Mouse (Mus musculus): ENCODE data around the gene Zfhx3. TPM values are rescaled to one million over a fixed set of nuclear protein-coding genes. Genes with fewer than 3 reads are reported as not detected.
"Not testable (repeated sequence)": the region's sequence is repeated elsewhere in the genome, so short reads cannot be mapped to it uniquely, and the experiment has no call there.

Zfhx3 gene
- 2.0 and 2.5 TPM in 2 replicates for polyA plus RNA-seq (2012; rRNA removed)

DNA sequence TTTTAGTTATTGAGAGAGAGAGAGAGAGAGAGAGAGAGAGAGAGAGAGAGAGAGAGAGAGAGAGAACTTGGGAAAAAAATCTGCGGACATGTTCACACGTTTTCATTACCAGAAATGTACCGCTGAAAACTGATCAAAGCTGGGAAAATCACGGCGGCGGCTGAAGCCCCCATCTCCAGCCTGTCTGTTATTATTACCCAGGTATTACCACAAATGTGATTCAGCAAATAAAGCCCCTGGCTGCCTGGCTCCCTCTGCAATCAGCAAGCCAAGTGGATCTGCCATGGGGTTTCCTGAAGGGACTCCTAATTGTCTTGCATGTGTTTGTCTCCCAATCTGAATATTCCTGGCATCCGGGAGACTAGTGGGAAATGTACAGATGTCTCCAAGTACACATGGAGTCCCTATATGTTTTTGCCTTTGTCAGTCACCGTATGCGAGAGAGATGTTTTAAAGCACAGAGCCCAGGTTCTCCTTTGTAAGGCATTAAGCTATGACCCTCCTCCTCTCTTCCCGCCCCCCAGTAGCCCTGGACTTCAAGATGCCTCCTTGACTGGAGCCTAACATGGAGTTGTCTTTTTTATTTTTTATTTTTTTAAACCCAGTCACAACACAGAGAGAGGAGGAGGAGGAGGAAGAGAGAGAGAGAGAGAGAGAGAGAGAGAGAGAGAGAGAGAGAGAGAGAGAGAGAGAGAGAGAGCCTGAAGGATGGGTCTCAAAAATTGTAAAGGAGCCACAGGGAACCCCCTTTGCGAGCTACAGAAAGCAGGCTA lies at the start of gene Zfhx3:
TSS of gene Zfhx3 (plus strand) at position 723 of the 773 bp plus-strand sequence.
- no peaks in the 10 kb centered on the region for H3K36me3 ChIP-seq (ENCODE audit: control insufficient read depth, insufficient read depth, low read length)
- TF ChIP-seq POLR2A (IDR thresholded peaks at IDR 0.05; ENCODE audit: low read depth, low read length) (no peak), CTCF (conservative IDR thresholded peaks at IDR 0.05; ENCODE audit: insufficient read depth, insufficient read length, low read depth, low read length) (no peak)
- 17% methylated on average over 11 of the region's 11 CpGs for WGBS
- DNase-seq: no peak
- H3K27me3 ChIP-seq (replicated peaks; ENCODE audit: control insufficient read depth, insufficient read depth, low read length): peaks cover 3% of the 10 kb centered on the region; the same call in 1 of the 2 replicates
- H3K4me1 ChIP-seq (ENCODE audit: control insufficient read depth, insufficient read depth, low read length): no peaks in the 10 kb centered on the region
- H3K4me3 ChIP-seq (ENCODE audit: insufficient read depth, low read depth, low read length): no peak within 1 kb of the TSS
- no peak within 1 kb of the TSS for H3K27ac ChIP-seq (ENCODE audit: insufficient read depth, low read depth, low read length)

GRCm38 (mm10) chr8:107918984-107919383 lies 23.5 kb upstream of the Zfhx3 start:
- Histone ChIP-seq H3K36me3 (ENCODE audit: control insufficient read depth, insufficient read depth, low read length) (no peaks in the 10 kb centered on the region), H3K27ac (ENCODE audit: insufficient read depth, low read depth, low read length) (no peak overlapping the region), H3K4me1 (ENCODE audit: control insufficient read depth, insufficient read depth, low read length) (no peaks in the 10 kb centered on the region), H3K4me3 (ENCODE audit: insufficient read depth, low read depth, low read length) (no peak overlapping the region), H3K27me3 (replicated peaks; ENCODE audit: control insufficient read depth, insufficient read depth, low read length) (no peaks in the 10 kb centered on the region)
- WGBS: 82% methylated on average over 12 of the region's 12 CpGs
- TF ChIP-seq CTCF (conservative IDR thresholded peaks at IDR 0.05; ENCODE audit: insufficient read depth, insufficient read length, low read depth, low read length): no peak
- TF ChIP-seq POLR2A (IDR thresholded peaks at IDR 0.05; ENCODE audit: low read depth, low read length): no peak
- no peak for DNase-seq

DNA sequence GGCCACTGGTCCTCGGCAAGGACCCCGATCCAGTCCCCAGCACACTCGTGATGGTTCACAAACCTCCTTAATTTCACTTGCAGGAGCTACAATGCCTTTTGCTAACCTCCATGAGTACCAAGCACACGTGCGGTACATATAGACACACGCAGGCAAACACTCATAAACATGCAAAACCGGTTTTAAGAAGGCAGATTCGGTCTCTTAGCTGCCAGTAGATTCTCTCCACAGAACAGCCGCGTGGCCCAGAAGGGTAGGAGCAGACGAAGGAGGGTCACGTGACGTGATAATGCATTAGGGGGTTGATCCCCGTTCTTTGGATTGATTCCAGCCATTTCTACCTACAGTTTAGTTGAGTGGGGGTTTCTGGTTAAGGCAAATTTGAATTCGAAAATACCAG lies 16.3 kb upstream of the Zfhx3 start:
- DNase-seq: no peak
- H3K27me3 ChIP-seq (replicated peaks; ENCODE audit: control insufficient read depth, insufficient read depth, low read length): no peaks in the 10 kb centered on the region
- H3K4me1 ChIP-seq (ENCODE audit: control insufficient read depth, insufficient read depth, low read length): no peaks in the 10 kb centered on the region
- H3K27ac ChIP-seq (ENCODE audit: insufficient read depth, low read depth, low read length): no peak overlapping the region
- 79% methylated on average over 15 of the region's 15 CpGs for WGBS
- no peak for TF ChIP-seq POLR2A (IDR thresholded peaks at IDR 0.05; ENCODE audit: low read depth, low read length)
- no peak for TF ChIP-seq CTCF (conservative IDR thresholded peaks at IDR 0.05; ENCODE audit: insufficient read depth, insufficient read length, low read depth, low read length)
- no peaks in the 10 kb centered on the region for H3K36me3 ChIP-seq (ENCODE audit: control insufficient read depth, insufficient read depth, low read length)
- no peak overlapping the region for H3K4me3 ChIP-seq (ENCODE audit: insufficient read depth, low read depth, low read length)

DNA sequence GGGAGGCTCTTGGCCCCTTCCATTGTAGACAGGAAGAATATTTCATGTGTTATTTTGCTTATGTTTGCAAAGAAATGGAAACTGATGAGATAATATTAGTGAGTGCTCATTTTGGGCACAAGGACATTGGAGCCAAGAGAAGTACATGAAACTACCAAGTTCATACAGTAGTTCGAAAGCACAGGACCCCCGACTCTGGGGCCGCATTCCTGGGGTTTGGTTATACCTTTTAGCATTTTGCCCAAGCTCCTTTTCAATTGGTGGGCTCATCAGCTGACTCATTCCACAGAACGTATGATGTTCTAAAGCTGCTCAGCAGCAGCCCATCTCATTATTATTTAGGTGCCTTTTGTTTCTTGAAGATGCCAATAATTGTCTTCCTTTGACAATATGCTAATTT lies 5.7 kb upstream of the Zfhx3 start:
- TF ChIP-seq POLR2A (IDR thresholded peaks at IDR 0.05; ENCODE audit: low read depth, low read length) (no peak), CTCF (conservative IDR thresholded peaks at IDR 0.05; ENCODE audit: insufficient read depth, insufficient read length, low read depth, low read length) (no peak)
- Histone ChIP-seq H3K27ac (ENCODE audit: insufficient read depth, low read depth, low read length) (no peak overlapping the region), H3K4me3 (ENCODE audit: insufficient read depth, low read depth, low read length) (no peak overlapping the region), H3K4me1 (ENCODE audit: control insufficient read depth, insufficient read depth, low read length) (no peaks in the 10 kb centered on the region), H3K36me3 (ENCODE audit: control insufficient read depth, insufficient read depth, low read length) (no peaks in the 10 kb centered on the region), H3K27me3 (replicated peaks; ENCODE audit: control insufficient read depth, insufficient read depth, low read length) (no peaks in the 10 kb centered on the region)
- 92% methylated on average over 4 of the region's 4 CpGs for WGBS
- DNase-seq: no peak

DNA sequence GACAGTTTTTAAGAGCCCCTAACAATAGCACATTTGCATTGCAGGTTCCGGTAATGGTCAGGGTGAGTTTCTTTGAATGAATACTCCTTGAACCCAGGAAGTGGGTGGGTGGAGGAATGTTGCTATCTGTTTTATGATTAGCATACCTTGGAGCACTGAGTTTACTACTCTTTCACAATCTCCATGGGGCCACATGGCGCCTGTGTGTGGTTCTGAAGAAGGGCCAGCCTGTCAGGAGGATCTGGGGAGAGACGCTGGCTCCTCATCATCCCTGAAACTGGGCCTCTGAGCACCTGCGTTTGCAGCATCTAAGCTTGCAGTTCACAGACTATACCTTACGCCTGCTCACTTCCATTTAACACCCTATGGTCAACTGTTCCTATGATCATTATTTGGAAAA lies 4.2 kb upstream of the Zfhx3 start:
- not testable (repeated sequence) for H3K4me3 ChIP-seq (ENCODE audit: insufficient read depth, low read depth, low read length); H3K4me1 ChIP-seq (ENCODE audit: control insufficient read depth, insufficient read depth, low read length); H3K27me3 ChIP-seq (replicated peaks; ENCODE audit: control insufficient read depth, insufficient read depth, low read length); H3K36me3 ChIP-seq (ENCODE audit: control insufficient read depth, insufficient read depth, low read length); DNase-seq; H3K27ac ChIP-seq (ENCODE audit: insufficient read depth, low read depth, low read length)
- 93% methylated on average over 5 of the region's 5 CpGs for WGBS

GRCm38 (mm10) chr8:107940181-107940580 lies 2.3 kb upstream of the Zfhx3 start:
- whole genome bisulfite sequencing: 87% methylated on average over 8 of the region's 8 CpGs
- no peaks in the 10 kb centered on the region for H3K4me1 ChIP-seq (ENCODE audit: control insufficient read depth, insufficient read depth, low read length)
- peaks cover 3% of the 10 kb centered on the region; the same call in 1 of the 2 replicates for H3K27me3 ChIP-seq (replicated peaks; ENCODE audit: control insufficient read depth, insufficient read depth, low read length)
- no peak overlapping the region for H3K4me3 ChIP-seq (ENCODE audit: insufficient read depth, low read depth, low read length)
- H3K36me3 ChIP-seq (ENCODE audit: control insufficient read depth, insufficient read depth, low read length): no peaks in the 10 kb centered on the region
- no peak overlapping the region for H3K27ac ChIP-seq (ENCODE audit: insufficient read depth, low read depth, low read length)
- TF ChIP-seq CTCF (conservative IDR thresholded peaks at IDR 0.05; ENCODE audit: insufficient read depth, insufficient read length, low read depth, low read length) (no peak), POLR2A (IDR thresholded peaks at IDR 0.05; ENCODE audit: low read depth, low read length) (no peak)
- no peak for DNase-seq

- no peak for DNase-seq
- H3K27ac ChIP-seq (ENCODE audit: insufficient read depth, low read depth, low read length): no peak overlapping the region
- H3K36me3 ChIP-seq (ENCODE audit: control insufficient read depth, insufficient read depth, low read length): no peaks in the 10 kb centered on the region
- TF ChIP-seq POLR2A (IDR thresholded peaks at IDR 0.05; ENCODE audit: low read depth, low read length) (no peak), CTCF (conservative IDR thresholded peaks at IDR 0.05; ENCODE audit: insufficient read depth, insufficient read length, low read depth, low read length) (no peak)
- no peak overlapping the region for H3K4me3 ChIP-seq (ENCODE audit: insufficient read depth, low read depth, low read length)
- H3K4me1 ChIP-seq (ENCODE audit: control insufficient read depth, insufficient read depth, low read length): no peaks in the 10 kb centered on the region
- under 1% methylated on average over 17 of the region's 17 CpGs for WGBS
- H3K27me3 ChIP-seq (replicated peaks; ENCODE audit: control insufficient read depth, insufficient read depth, low read length): peaks cover 3% of the 10 kb centered on the region; the same call in 1 of the 2 replicates
These were observed 487 bp downstream of the Zfhx3 start for GRCm38 (mm10) chr8:107942752-107943510.

All from kidney, adult 2 months (tissue).